Mouse (Mus musculus): ENCODE measurements at regions not wholly inside any gene's neighbourhood (a gene's known extent, or its start where the extent isn't known, plus 50 kb on each side); places are given as distances from the start of the nearest gene placed in this dataset.

GRCm38 (mm10) chr1:81717091-81717490 is 515.8 kb upstream of the Gm9747 start:
- no peak for TF ChIP-seq CTCF (IDR thresholded peaks at IDR 0.05; ENCODE audit: low read depth)
- TF ChIP-seq EP300 (IDR thresholded peaks at IDR 0.05; ENCODE audit: low read depth), result no peak
